Mouse (Mus musculus): ENCODE data around the gene Ifi207. TPM values are rescaled to one million over a fixed set of nuclear protein-coding genes. Genes with fewer than 3 reads are reported as not detected.
"Not testable (repeated sequence)": the region's sequence is repeated elsewhere in the genome, so short reads cannot be mapped to it uniquely, and the experiment has no call there.

Gene Ifi207
- polyA plus RNA-seq, 1 experiment from 2014 or later, result 0.44 TPM

GRCm38 (mm10) chr1:173694270-173694669 is 47.3 kb downstream of the Ifi207 start:
- H3K9ac ChIP-seq (ENCODE audit: low read depth, low read length), result no peak overlapping the region
- ATAC-seq (replicated peaks; ENCODE audit: insufficient number of reproducible peaks, low FRiP score, low TSS enrichment), result no peak
- WGBS (ENCODE audit: insufficient replicate concordance), result 88% methylated on average over 1 of the region's 1 CpGs

GRCm38 (mm10) chr1:173678605-173679004 is 62.9 kb downstream of the Ifi207 start:
- not testable (repeated sequence) for H3K4me3 ChIP-seq (ENCODE audit: low read depth, low read length); H3K4me2 ChIP-seq; H3K9ac ChIP-seq (ENCODE audit: low read depth, low read length); H3K27me3 ChIP-seq (ENCODE audit: control insufficient read depth, insufficient read depth, low read length); H3K27ac ChIP-seq (ENCODE audit: low read depth, low read length); H3K9me3 ChIP-seq (replicated peaks; ENCODE audit: control insufficient read depth, low read length); H3K36me3 ChIP-seq (ENCODE audit: control insufficient read depth, insufficient read depth, low read length); H3K4me1 ChIP-seq (ENCODE audit: control insufficient read depth, insufficient read depth, low read length); ATAC-seq (replicated peaks; ENCODE audit: insufficient number of reproducible peaks, low FRiP score, low TSS enrichment)
- 71% methylated on average over 1 of the region's 1 CpGs for WGBS (ENCODE audit: insufficient replicate concordance)

More at GRCm38 (mm10) chr1:173694270-173694669, 47.3 kb downstream of the Ifi207 start:
- H3K4me3 ChIP-seq (ENCODE audit: low read depth, low read length), result no peak overlapping the region
- H3K27ac ChIP-seq (ENCODE audit: low read depth, low read length), result no peak overlapping the region
- no peaks in the 10 kb centered on the region for H3K27me3 ChIP-seq (ENCODE audit: control insufficient read depth, insufficient read depth, low read length)
- H3K9me3 ChIP-seq (replicated peaks; ENCODE audit: control insufficient read depth, low read length), result no peaks in the 10 kb centered on the region
- H3K4me2 ChIP-seq, result no peak overlapping the region
- H3K36me3 ChIP-seq (ENCODE audit: control insufficient read depth, insufficient read depth, low read length), result no peaks in the 10 kb centered on the region
- no peaks in the 10 kb centered on the region for H3K4me1 ChIP-seq (ENCODE audit: control insufficient read depth, insufficient read depth, low read length)

DNA sequence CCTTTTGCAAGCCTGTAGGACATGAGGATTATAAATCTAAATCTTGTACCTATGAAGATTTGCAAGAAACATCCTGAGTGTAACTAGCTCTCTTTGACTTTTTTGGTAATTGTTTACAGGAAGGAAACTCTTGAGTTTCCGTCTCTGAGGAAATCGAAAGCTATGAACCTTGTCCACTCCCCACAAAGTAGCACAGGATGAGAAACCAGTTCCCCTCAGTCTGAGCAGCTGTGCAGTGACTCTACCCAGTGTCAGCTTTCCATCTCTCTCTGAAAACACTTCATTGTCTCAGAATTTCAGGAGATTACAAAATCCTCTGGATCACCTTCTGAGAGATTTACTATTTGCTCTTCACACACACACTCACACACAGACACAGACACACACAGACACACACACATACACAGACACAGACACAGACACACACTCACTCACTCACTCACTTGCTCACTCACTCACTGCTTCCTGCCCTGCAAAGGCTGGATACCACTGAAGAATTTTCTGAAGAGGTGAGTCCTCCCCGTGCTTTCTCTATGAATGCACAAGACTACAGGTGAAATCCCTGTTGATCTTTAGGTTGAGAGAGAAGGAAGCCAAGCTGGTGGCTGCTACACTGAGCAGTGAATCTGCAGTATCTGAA is 68.0 kb downstream of the Ifi207 start, which contains the start of gene Ifi208:
Gene Ifi208, plus strand, starts transcription at position 218 of the 640 bp plus-strand sequence.
- not testable (repeated sequence) for ATAC-seq (replicated peaks; ENCODE audit: insufficient number of reproducible peaks, low FRiP score, low TSS enrichment); H3K4me2 ChIP-seq; H3K27me3 ChIP-seq (ENCODE audit: control insufficient read depth, insufficient read depth, low read length); H3K4me1 ChIP-seq (ENCODE audit: control insufficient read depth, insufficient read depth, low read length); H3K27ac ChIP-seq (ENCODE audit: low read depth, low read length); H3K4me3 ChIP-seq (ENCODE audit: low read depth, low read length); H3K9ac ChIP-seq (ENCODE audit: low read depth, low read length); H3K9me3 ChIP-seq (replicated peaks; ENCODE audit: control insufficient read depth, low read length); H3K36me3 ChIP-seq (ENCODE audit: control insufficient read depth, insufficient read depth, low read length)
- 36% methylated on average over 3 of the region's 3 CpGs for WGBS (ENCODE audit: insufficient replicate concordance)

Other genes with a start within 250 kb of the Ifi207 start
- gene Ifi214, start 205.8 kb downstream of the Ifi207 start, polyA plus RNA-seq (2014; fragmentation: Nextera tagmentation; extraction: Ambion mirVana), result not detected in 2 replicates
- gene Ifi213, start 142.5 kb downstream of the Ifi207 start, polyA plus RNA-seq (2014; fragmentation: Nextera tagmentation; extraction: Ambion mirVana), result not detected in 2 replicates
- gene Ifi209, start 110.8 kb downstream of the Ifi207 start, polyA plus RNA-seq (2014; fragmentation: Nextera tagmentation; extraction: Ambion mirVana), result 0.10 TPM in 1 of 2 replicates, not detected in the other
- gene Ifi208, start 68.1 kb downstream of the Ifi207 start, polyA plus RNA-seq (2014; fragmentation: Nextera tagmentation; extraction: Ambion mirVana), result 0.10 TPM in 1 of 2 replicates, not detected in the other
- gene Ifi204, start 25.2 kb upstream of the Ifi207 start, polyA plus RNA-seq (2014; fragmentation: Nextera tagmentation; extraction: Ambion mirVana), result 0.42 and 0.89 TPM in 2 replicates
- 3.1 TPM in 2 replicates for gene Ifi211, start 171.3 kb upstream of the Ifi207 start, polyA plus RNA-seq (2014; fragmentation: Nextera tagmentation; extraction: Ambion mirVana)
- gene Mndal, start 200.7 kb upstream of the Ifi207 start, polyA plus RNA-seq (2014; fragmentation: Nextera tagmentation; extraction: Ambion mirVana), result 2.7 and 3.7 TPM in 2 replicates
- 0.31 TPM in 1 of 2 replicates, not detected in the other for gene Ifi203, start 200.9 kb upstream of the Ifi207 start, polyA plus RNA-seq (2014; fragmentation: Nextera tagmentation; extraction: Ambion mirVana)
- not detected in 2 replicates for gene Ifi202b, start 241.0 kb upstream of the Ifi207 start, polyA plus RNA-seq (2014; fragmentation: Nextera tagmentation; extraction: Ambion mirVana)